Mouse (Mus musculus) frontal cortex, postnatal 25 days (tissue): ENCODE measurements around the gene Adat1.
A peak's percentile ranks its signal among the peaks of the same experiment; 100 is the strongest.

Source experiments
- DNase-seq, 2 experiments: peaks; one replicate each; pipeline ENCODE4 v3.0.0; 2022; ENCODE audit warnings: low spot score in 2 of 2

Adat1 gene

GRCm38 (mm10) chr8:111968541-111968940 is 23.6 kb downstream of the Adat1 start:
- no peak for DNase-seq

GRCm38 (mm10) chr8:111967246-111967870 is 24.7 kb downstream of the Adat1 start:
- DNase-seq, result no peak

GRCm38 (mm10) chr8:111964849-111965561 is 27.1 kb downstream of the Adat1 start:
- DNase-seq, result no peak

- DNase-seq, result no peak
Measured at GRCm38 (mm10) chr8:111964351-111964750, 27.8 kb downstream of the Adat1 start.

GRCm38 (mm10) chr8:111963546-111963945 is 28.6 kb downstream of the Adat1 start:
- DNase-seq, result no peak

GRCm38 (mm10) chr8:111963091-111963490 is 29.0 kb downstream of the Adat1 start:
- DNase-seq, result no peak

- DNase-seq, result no peak
Measured at GRCm38 (mm10) chr8:111962589-111962988, 29.5 kb downstream of the Adat1 start.

GRCm38 (mm10) chr8:111961330-111961729 is 30.8 kb downstream of the Adat1 start:
- no peak for DNase-seq

- no peak for DNase-seq
Measured at GRCm38 (mm10) chr8:111960591-111961321, 31.3 kb downstream of the Adat1 start.

GRCm38 (mm10) chr8:111957231-111957630 is 34.9 kb downstream of the Adat1 start:
- no peak for DNase-seq

- no peak for DNase-seq
Measured at GRCm38 (mm10) chr8:111955879-111956278, 36.2 kb downstream of the Adat1 start.

GRCm38 (mm10) chr8:111954844-111955594 is 37.1 kb downstream of the Adat1 start:
- no peak for DNase-seq

GRCm38 (mm10) chr8:111951936-111952335 is 40.2 kb downstream of the Adat1 start:
- DNase-seq, result no peak

- peak; percentile 34 to 35 for DNase-seq
Measured at GRCm38 (mm10) chr8:111951317-111951716, 40.8 kb downstream of the Adat1 start.

GRCm38 (mm10) chr8:111950846-111951245 is 41.3 kb downstream of the Adat1 start:
- no peak for DNase-seq

GRCm38 (mm10) chr8:111947954-111948353 is 44.1 kb downstream of the Adat1 start:
- no peak for DNase-seq

GRCm38 (mm10) chr8:111947144-111947543 is 45.0 kb downstream of the Adat1 start:
- no peak for DNase-seq

- no peak for DNase-seq
Measured at GRCm38 (mm10) chr8:111943544-111943943, 48.6 kb downstream of the Adat1 start.

- peak in 1 of 2 experiments; percentile 16 for DNase-seq
Measured at GRCm38 (mm10) chr8:111941101-111941454, 51.0 kb downstream of the Adat1 start.

- DNase-seq, result peak; percentile 92
Measured at GRCm38 (mm10) chr8:111940171-111941100, 51.7 kb downstream of the Adat1 start, which contains the start of gene Gabarapl2. TSS of gene Gabarapl2 (plus strand) at chr8:111940703.
